Mouse (Mus musculus): ENCODE data around the gene Coasy.
A peak's percentile ranks its signal among the peaks of the same experiment; 100 is the strongest.
"Not testable (repeated sequence)": the region's sequence is repeated elsewhere in the genome, so short reads cannot be mapped to it uniquely, and the experiment has no call there.

Coasy gene

DNA sequence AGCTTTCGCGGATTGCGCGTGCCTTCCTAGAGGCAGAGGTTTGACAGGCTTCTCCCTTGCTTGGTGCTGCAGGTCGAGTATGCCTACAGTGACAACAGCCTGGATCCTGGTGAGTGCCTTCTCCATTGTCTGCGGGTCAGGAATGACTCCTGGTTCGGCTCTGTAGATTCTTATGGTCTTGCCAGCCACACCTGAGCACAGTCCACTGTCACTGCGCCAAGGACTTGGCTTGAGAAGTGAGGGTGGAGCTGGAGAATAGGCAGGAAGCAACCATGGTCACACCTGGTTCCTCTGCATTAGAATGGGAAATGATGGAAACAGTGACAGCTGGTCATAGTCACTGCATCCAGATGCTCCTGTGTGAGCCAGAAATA is 5.3 kb downstream of the Coasy start:
- no peak for DNase-seq (ENCODE audit: extremely low spot score)

GRCm38 (mm10) chr11:101089931-101090330 is 7.6 kb downstream of the Coasy start:
- no peak for DNase-seq (ENCODE audit: extremely low spot score)

DNA sequence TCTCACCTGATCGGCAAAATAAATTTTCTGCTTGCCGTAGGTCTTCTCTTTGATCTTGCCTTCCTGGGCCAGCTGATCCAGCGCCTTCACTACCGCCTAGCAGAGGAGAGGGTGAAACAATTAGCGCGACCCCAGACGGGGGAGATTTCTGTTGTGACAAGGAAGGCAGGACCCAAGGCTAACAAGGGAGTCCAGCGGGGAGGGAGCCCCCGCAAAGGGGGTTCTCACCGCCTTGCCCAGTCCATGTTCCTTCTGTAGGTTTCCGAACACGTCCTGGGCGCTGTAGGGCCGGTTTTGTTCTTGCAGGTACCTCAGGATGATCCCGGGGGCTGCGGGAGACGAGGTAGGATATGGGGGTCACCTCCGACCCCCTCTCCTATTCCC is 12.6 kb downstream of the Coasy start:
- DNase-seq (ENCODE audit: extremely low spot score): no peak

GRCm38 (mm10) chr11:101095314-101096024 is 13.1 kb downstream of the Coasy start, which contains the start of gene Psmc3ip:
Psmc3ip (minus strand) TSS chr11:101095436.
- DNase-seq (ENCODE audit: extremely low spot score): peak; percentile 92

- DNase-seq (ENCODE audit: extremely low spot score): no peak
These were observed 15.9 kb downstream of the Coasy start for GRCm38 (mm10) chr11:101098231-101098630.

- DNase-seq (ENCODE audit: extremely low spot score): no peak
These were observed 20.6 kb downstream of the Coasy start for GRCm38 (mm10) chr11:101103011-101103410.

GRCm38 (mm10) chr11:101109351-101109750 is 27.0 kb downstream of the Coasy start:
- DNase-seq (ENCODE audit: extremely low spot score): no peak

- no peak for DNase-seq (ENCODE audit: extremely low spot score)
These were observed 28.3 kb downstream of the Coasy start for GRCm38 (mm10) chr11:101110708-101111107.

- no peak for DNase-seq (ENCODE audit: extremely low spot score)
These were observed 28.8 kb downstream of the Coasy start for GRCm38 (mm10) chr11:101111178-101111577.

DNA sequence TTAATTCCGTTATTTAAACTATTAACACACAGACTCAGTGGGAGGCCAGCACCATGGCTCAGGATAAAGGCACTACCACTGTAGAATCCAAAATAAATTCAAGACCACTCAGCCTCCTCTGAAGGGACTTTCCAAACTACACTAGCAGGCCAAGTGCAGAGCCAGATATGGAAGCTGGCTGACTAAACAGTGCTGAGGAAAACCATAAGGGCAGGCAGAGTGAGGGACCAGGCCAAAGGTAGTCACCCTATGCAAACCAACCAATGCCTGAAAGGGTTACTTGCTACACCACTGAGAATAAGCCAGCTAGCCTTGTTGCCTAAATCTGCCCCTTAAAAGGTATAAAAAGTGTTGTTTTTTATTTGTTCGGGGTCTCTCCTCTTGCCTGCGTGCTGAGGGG is 29.8 kb downstream of the Coasy start:
- DNase-seq (ENCODE audit: extremely low spot score): no peak

DNA sequence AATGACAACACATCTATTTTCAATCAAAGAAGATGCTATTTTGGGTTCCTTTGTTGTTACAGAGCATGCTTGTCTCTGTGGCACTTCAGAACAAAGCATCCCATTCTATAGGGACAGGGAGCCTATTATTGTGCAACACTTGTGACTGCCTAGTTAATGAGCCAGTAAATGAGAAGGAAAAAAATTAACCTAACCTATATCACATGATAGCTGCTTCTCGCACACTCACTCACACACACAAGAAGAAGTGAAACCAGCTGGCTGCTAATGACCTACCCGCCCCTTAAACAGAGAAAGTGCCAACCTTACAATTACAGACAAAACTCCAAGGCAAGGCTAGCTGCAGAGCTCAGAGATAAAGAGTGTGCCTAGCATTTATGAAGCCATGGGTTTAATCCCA is 33.2 kb downstream of the Coasy start:
- no peak for DNase-seq (ENCODE audit: extremely low spot score)

DNA sequence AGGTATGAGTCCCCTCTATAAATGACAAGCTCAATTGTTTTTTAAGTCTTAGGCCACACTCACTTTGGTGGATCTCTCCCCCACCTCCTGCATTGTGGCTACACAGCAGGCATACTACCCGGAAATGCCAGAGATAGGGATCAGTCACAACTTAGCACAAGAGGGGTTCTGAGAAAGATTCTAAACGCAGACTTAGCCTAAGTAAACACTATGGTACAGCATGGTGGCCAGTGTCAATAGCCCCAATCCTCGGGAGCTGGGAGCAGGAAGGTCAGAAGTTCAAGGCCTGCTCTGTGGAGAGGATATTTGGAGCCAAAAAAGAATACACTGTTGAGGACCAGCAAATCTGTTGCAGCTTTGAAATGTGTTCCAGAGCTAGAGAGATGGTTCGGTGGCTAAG is 35.7 kb downstream of the Coasy start:
- DNase-seq (ENCODE audit: extremely low spot score): no peak

GRCm38 (mm10) chr11:101119131-101119760 is 36.9 kb downstream of the Coasy start:
- DNase-seq (ENCODE audit: extremely low spot score): no peak

GRCm38 (mm10) chr11:101119761-101120544 is 37.6 kb downstream of the Coasy start, which contains the start of the genes Retreg3 and Tubg1:
Retreg3 (minus strand) TSS chr11:101119893.
Tubg1 (plus strand) TSS chr11:101119938.
- DNase-seq (ENCODE audit: extremely low spot score): peak; percentile 99

DNA sequence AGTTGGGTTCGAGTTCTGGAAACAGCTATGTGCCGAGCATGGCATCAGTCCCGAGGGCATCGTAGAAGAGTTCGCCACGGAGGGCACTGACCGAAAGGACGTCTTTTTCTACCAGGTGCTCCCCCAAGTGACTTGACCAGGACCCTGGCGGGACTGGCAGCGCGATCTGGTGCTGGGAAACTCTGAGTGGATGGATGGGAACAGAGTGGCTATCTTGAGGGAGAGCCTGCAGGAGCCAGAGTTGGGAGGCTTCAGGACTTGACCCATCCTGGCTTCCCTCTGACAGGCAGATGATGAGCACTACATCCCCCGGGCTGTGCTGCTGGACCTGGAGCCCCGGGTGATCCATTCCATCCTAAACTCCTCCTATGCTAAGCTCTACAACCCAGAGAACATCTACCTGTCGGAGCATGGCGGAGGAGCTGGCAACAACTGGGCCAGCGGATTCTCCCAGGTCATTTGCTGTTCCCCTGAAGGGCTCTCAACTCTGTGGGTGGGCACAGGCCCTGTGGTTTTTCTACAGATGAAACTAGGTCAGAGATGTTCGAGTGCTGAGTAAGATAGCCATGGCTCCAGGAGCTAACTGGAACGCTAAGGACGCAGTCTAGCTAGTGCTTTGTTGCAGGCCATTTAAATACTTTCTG is 38.3 kb downstream of the Coasy start:
- DNase-seq (ENCODE audit: extremely low spot score): no peak

DNA sequence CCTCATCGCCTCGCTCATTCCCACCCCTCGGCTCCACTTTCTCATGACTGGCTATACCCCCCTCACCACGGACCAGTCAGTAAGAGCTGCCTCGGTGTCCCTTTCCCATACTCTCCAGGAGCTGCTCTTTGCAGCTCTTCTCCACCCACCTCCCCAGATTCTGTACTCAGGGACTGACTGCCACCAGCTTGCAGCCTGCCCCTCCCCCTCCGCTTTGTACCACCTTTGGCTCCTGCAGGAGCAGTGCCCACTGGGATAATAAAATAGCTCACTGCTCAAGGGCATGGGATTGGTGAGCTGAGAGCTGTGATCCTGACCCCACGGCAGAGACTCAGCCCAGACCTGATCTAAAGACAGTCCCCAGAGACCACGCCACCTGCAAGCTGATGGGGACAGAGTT is 42.1 kb downstream of the Coasy start:
- DNase-seq (ENCODE audit: extremely low spot score): not testable (repeated sequence)

DNA sequence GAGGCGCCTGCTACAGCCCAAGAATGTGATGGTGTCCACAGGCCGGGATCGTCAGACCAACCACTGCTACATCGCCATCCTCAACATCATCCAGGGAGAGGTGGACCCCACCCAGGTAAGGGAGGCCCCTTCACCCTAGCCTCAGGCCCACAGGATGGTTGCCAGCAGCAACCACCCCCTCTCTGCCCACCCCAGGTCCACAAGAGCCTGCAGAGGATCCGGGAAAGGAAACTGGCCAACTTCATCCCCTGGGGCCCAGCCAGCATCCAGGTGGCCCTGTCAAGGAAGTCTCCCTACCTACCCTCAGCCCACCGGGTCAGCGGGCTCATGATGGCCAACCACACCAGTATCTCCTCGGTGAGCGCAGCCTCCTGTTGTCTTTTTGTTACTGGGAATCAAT is 42.6 kb downstream of the Coasy start:
- not testable (repeated sequence) for DNase-seq (ENCODE audit: extremely low spot score)

GRCm38 (mm10) chr11:101127075-101127474 is 44.7 kb downstream of the Coasy start:
- DNase-seq (ENCODE audit: extremely low spot score): no peak

GRCm38 (mm10) chr11:101128996-101129577 is 46.7 kb downstream of the Coasy start:
- DNase-seq (ENCODE audit: extremely low spot score): no peak

DNA sequence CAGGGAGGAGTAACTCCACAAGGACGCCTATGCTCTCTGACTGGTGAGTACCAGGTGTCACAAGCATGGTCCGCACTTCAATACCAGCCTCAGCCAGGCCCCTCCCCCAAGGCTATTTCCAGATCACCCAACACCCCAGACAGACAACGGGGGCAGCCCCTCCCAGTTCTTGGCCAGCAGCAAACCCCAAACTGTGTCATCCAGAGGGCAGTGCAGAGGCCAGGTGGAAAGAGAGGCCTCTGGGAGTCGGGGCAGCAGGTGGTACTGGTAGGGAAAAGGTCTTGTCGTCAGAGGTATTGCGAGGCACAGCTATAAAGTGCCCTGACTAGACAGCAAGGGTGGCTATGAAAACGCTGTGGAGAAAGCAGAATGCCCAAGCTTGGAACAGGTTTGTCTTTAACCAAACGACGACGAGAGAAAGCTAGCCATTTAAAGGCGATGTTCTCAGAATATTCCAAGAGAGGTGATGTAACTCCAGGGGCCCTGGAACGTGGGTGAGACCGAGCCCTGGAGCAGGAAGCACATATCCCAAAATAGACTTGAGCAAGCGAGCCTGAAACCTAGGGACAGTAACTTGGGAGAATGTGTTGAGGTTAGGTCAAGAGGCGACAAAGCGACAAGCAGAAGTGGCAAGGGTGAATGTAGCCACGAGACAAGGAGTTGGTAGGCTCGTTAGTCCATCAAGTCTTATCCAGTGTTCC is 47.8 kb downstream of the Coasy start:
- DNase-seq (ENCODE audit: extremely low spot score): no peak

DNA sequence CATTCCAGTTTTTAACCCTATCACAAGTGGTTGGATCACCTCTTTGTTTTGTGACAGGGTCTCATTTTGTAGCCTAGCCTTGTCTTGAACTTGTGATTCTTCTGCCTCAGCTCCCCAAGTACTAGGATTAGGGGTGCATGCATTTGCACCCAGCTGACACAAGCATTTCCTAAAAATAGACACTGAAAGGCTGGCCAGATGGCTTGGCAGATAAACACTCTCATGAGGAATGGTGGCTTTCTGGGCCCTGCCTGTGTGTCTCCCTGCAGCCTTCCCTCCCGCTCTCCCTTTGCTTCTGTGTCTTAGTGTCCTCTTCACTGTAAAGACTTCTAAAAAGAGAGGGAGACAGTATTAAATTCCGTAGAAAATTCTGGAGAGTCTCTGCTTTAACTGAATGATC is 48.8 kb downstream of the Coasy start:
- DNase-seq (ENCODE audit: extremely low spot score): no peak
